Mouse (Mus musculus): Measurements from ENCODE around the gene Ptprn2. TPM values are rescaled to one million over a fixed set of nuclear protein-coding genes. Genes with fewer than 3 reads are reported as not detected.

Gene Ptprn2
- polyA plus RNA-seq, 1 experiment = 1.2 TPM

DNA sequence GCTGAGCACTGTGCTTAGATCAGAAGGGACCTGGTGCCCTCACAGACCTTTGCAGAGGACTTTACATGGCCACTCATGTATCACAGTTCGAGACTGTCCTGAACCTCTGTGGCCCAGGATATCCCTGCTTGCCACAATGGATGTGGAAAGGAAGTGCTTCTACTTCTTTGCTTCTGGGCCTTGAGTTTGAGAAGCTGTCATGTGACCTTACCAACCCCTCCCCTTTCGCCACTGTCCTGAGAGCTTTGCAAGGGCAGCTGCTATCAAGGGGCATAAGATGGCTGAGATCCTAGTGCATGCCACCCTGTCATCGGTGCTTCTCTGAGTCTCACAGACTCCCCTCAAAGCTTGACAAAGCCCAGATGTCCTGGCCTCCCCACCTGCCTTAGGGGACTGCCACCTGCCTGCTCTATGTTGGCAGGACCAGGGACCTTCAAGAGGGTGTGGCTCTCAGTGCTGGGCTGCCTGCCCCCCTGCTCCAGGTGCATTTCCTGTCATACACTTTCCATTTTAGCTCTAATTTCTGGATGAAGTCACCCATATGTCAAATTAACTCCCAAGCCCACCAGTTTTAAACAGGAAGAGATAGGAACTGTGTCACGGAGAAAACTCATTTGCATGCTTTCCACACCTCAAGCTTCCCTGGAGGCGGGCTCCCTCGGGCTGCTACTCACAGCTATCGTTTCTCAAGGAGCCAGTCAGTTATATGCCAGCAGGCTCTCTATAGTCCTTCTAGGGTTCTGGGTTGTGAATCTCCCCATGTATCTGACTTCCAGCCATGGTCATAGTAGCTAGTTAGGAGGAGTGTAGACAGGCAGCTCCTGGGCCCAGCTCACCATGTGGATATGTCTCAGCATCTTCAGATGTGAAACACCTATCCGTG is 112.8 kb downstream of the Ptprn2 start:
- H3K4me1 ChIP-seq (replicated peaks; ENCODE audit: control insufficient read depth, insufficient read depth, low read length) = no peaks in the 10 kb centered on the region
- no peaks in the 10 kb centered on the region for H3K27me3 ChIP-seq (ENCODE audit: control insufficient read depth, insufficient read depth, low read length)
- no peaks in the 10 kb centered on the region for H3K36me3 ChIP-seq (ENCODE audit: control insufficient read depth, insufficient read depth, low read length)
- H3K27ac ChIP-seq (ENCODE audit: control insufficient read depth, insufficient read depth, low read length) = no peak overlapping the region
- TF ChIP-seq POLR2A (IDR thresholded peaks at IDR 0.05; ENCODE audit: control insufficient read depth, extremely low read depth, insufficient read depth, low read length, poor library complexity) = no peak
- TF ChIP-seq CTCF (IDR thresholded peaks at IDR 0.05; ENCODE audit: borderline replicate concordance, control insufficient read depth, extremely low read depth, insufficient read depth, low read length, poor library complexity) = no peak
- no peak overlapping the region for H3K4me3 ChIP-seq (ENCODE audit: control insufficient read depth, insufficient read depth, low read length)
- DNase-seq = no peak
- WGBS = 88% methylated on average over 8 of the region's 8 CpGs

- WGBS = 100% methylated on average over 1 of the region's 1 CpGs
- Histone ChIP-seq H3K36me3 (ENCODE audit: control insufficient read depth, insufficient read depth, low read length) (no peaks in the 10 kb centered on the region), H3K27me3 (ENCODE audit: control insufficient read depth, insufficient read depth, low read length) (no peaks in the 10 kb centered on the region), H3K4me3 (ENCODE audit: control insufficient read depth, insufficient read depth, low read length) (no peak overlapping the region), H3K4me1 (replicated peaks; ENCODE audit: control insufficient read depth, insufficient read depth, low read length) (no peaks in the 10 kb centered on the region), H3K27ac (ENCODE audit: control insufficient read depth, insufficient read depth, low read length) (no peak overlapping the region)
- no peak for DNase-seq
- TF ChIP-seq POLR2A (IDR thresholded peaks at IDR 0.05; ENCODE audit: control insufficient read depth, extremely low read depth, insufficient read depth, low read length, poor library complexity) (no peak), CTCF (IDR thresholded peaks at IDR 0.05; ENCODE audit: borderline replicate concordance, control insufficient read depth, extremely low read depth, insufficient read depth, low read length, poor library complexity) (no peak)
These were observed 114.0 kb downstream of the Ptprn2 start for GRCm38 (mm10) chr12:116599537-116599936.

DNA sequence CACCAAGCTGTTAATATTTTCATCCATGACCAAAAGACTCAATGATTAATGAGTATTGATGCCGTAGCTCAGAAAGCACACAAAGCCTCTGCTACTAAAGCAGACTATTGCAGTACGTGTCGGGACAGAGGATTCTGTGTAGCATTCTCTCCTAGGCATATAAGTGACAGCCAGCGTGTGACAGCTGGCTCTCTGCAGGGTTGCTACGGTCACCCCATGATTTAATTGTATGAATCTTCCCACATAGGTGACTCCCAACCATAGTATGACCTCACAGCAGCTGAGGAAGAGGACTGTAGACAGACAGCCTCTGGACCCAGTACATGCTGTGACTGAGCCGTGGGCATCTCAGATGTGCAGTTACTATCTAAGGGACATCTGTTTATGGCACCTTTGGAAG is 114.5 kb downstream of the Ptprn2 start:
- TF ChIP-seq CTCF (IDR thresholded peaks at IDR 0.05; ENCODE audit: borderline replicate concordance, control insufficient read depth, extremely low read depth, insufficient read depth, low read length, poor library complexity) (no peak), POLR2A (IDR thresholded peaks at IDR 0.05; ENCODE audit: control insufficient read depth, extremely low read depth, insufficient read depth, low read length, poor library complexity) (no peak)
- H3K36me3 ChIP-seq (ENCODE audit: control insufficient read depth, insufficient read depth, low read length) = no peaks in the 10 kb centered on the region
- no peak for DNase-seq
- WGBS = 91% methylated on average over 6 of the region's 6 CpGs
- no peak overlapping the region for H3K4me3 ChIP-seq (ENCODE audit: control insufficient read depth, insufficient read depth, low read length)
- no peak overlapping the region for H3K27ac ChIP-seq (ENCODE audit: control insufficient read depth, insufficient read depth, low read length)
- H3K4me1 ChIP-seq (replicated peaks; ENCODE audit: control insufficient read depth, insufficient read depth, low read length) = no peaks in the 10 kb centered on the region
- no peaks in the 10 kb centered on the region for H3K27me3 ChIP-seq (ENCODE audit: control insufficient read depth, insufficient read depth, low read length)

DNA sequence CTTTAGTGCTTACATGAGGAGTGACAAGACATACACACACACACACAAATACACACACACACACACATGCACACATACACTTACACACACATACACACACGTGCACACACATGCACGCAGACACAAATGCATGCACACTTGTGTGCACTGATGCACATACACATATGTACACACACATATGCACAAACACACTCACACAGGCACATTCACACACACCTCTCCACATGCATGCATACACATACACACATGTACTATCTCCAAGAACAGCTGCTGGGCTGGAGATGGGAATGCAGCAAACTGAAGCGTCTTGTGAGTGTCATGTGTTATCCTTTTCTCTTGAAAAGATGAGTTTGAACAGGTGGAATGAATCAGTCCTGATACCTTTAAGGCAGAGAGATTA is 115.9 kb downstream of the Ptprn2 start:
- no peak for DNase-seq
- Histone ChIP-seq H3K4me3 (ENCODE audit: control insufficient read depth, insufficient read depth, low read length) (no peak overlapping the region), H3K36me3 (ENCODE audit: control insufficient read depth, insufficient read depth, low read length) (no peaks in the 10 kb centered on the region), H3K27me3 (ENCODE audit: control insufficient read depth, insufficient read depth, low read length) (no peaks in the 10 kb centered on the region), H3K4me1 (replicated peaks; ENCODE audit: control insufficient read depth, insufficient read depth, low read length) (no peaks in the 10 kb centered on the region), H3K27ac (ENCODE audit: control insufficient read depth, insufficient read depth, low read length) (no peak overlapping the region)
- 95% methylated on average over 3 of the region's 3 CpGs for WGBS
- TF ChIP-seq POLR2A (IDR thresholded peaks at IDR 0.05; ENCODE audit: control insufficient read depth, extremely low read depth, insufficient read depth, low read length, poor library complexity) = no peak
- no peak for TF ChIP-seq CTCF (IDR thresholded peaks at IDR 0.05; ENCODE audit: borderline replicate concordance, control insufficient read depth, extremely low read depth, insufficient read depth, low read length, poor library complexity)

DNA sequence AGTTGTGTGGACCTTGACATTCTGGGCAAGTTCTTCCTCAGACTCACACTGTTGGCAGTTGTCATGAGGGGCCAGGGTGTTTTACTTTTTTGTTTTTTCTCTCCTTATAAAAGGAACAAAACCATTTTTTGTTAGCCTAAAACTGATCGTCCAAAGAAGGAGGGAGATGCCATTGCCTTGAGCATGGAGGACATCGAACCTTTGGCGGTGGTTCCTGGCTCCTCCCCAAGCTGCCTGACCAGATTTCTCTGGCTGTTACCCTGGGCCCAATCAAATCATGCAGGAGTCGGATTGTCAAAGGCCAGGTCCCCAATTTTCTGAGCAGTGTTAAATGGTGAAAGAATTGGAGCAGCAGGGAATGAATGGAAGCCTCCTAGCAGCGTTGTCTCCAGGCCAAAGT is 116.4 kb downstream of the Ptprn2 start:
- TF ChIP-seq POLR2A (IDR thresholded peaks at IDR 0.05; ENCODE audit: control insufficient read depth, extremely low read depth, insufficient read depth, low read length, poor library complexity) (no peak), CTCF (IDR thresholded peaks at IDR 0.05; ENCODE audit: borderline replicate concordance, control insufficient read depth, extremely low read depth, insufficient read depth, low read length, poor library complexity) (no peak)
- WGBS = 88% methylated on average over 5 of the region's 5 CpGs
- no peak overlapping the region for H3K27ac ChIP-seq (ENCODE audit: control insufficient read depth, insufficient read depth, low read length)
- H3K4me1 ChIP-seq (replicated peaks; ENCODE audit: control insufficient read depth, insufficient read depth, low read length) = no peaks in the 10 kb centered on the region
- no peak for DNase-seq
- no peaks in the 10 kb centered on the region for H3K27me3 ChIP-seq (ENCODE audit: control insufficient read depth, insufficient read depth, low read length)
- no peak overlapping the region for H3K4me3 ChIP-seq (ENCODE audit: control insufficient read depth, insufficient read depth, low read length)
- no peaks in the 10 kb centered on the region for H3K36me3 ChIP-seq (ENCODE audit: control insufficient read depth, insufficient read depth, low read length)

DNA sequence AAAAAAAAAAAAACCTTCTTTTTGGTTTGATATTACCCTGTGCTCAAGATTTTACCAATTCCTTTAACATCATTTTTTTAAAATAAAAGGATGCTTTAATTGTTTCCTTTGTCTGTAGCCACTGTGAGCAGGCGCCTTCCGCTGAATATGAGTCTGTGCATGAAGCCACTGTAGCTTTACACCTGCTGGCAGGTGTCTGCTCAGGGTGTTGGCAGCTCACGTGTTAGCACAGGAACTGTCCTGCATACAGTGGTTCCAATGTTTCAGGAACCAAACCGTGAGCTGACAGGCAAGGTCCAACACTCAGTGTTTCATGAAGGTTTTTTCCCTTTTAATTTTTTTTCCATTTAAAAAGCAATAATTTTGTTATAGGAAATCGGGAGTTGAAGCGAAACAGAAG is 123.1 kb downstream of the Ptprn2 start:
- 86% methylated on average over 6 of the region's 6 CpGs for WGBS
- Histone ChIP-seq H3K36me3 (ENCODE audit: control insufficient read depth, insufficient read depth, low read length) (no peaks in the 10 kb centered on the region), H3K4me3 (ENCODE audit: control insufficient read depth, insufficient read depth, low read length) (no peak overlapping the region), H3K27ac (ENCODE audit: control insufficient read depth, insufficient read depth, low read length) (no peak overlapping the region), H3K27me3 (ENCODE audit: control insufficient read depth, insufficient read depth, low read length) (no peaks in the 10 kb centered on the region), H3K4me1 (replicated peaks; ENCODE audit: control insufficient read depth, insufficient read depth, low read length) (no peaks in the 10 kb centered on the region)
- TF ChIP-seq CTCF (IDR thresholded peaks at IDR 0.05; ENCODE audit: borderline replicate concordance, control insufficient read depth, extremely low read depth, insufficient read depth, low read length, poor library complexity) (no peak), POLR2A (IDR thresholded peaks at IDR 0.05; ENCODE audit: control insufficient read depth, extremely low read depth, insufficient read depth, low read length, poor library complexity) (no peak)
- DNase-seq = no peak
